Mouse (Mus musculus) ES-Bruce4 (cell line): ENCODE measurements around the gene Mansc1. TPM values are rescaled to one million over a fixed set of nuclear protein-coding genes. Genes with fewer than 3 reads are reported as not detected.

ENCODE experiments used
- H3K27ac ChIP-seq: 2 replicates; pipeline ENCODE4 v1.5.1; 2012; ENCODE audit warnings: low read length, inconsistent platforms; ENCODE audit not compliant: insufficient read depth
- H3K27me3 ChIP-seq: 2 replicates; pipeline ENCODE4 v1.6.1; 2012; ENCODE audit warnings: mild to moderate bottlenecking, low read length, inconsistent platforms; ENCODE audit not compliant: control insufficient read depth, poor library complexity, insufficient read depth, severe bottlenecking
- H3K36me3 ChIP-seq: 2 replicates; pipeline ENCODE4 v1.6.1; 2012; ENCODE audit warnings: inconsistent platforms, mild to moderate bottlenecking, low read length, moderate library complexity; ENCODE audit not compliant: control insufficient read depth, poor library complexity, insufficient read depth, severe bottlenecking
- H3K4me1 ChIP-seq: one replicate; pipeline ENCODE4 v1.8.1; 2011; ENCODE audit warnings: low read length; ENCODE audit not compliant: control insufficient read depth, insufficient read depth
- H3K4me3 ChIP-seq: 2 replicates; pipeline ENCODE4 v1.5.1; 2011; ENCODE audit warnings: low read depth, mild to moderate bottlenecking, low read length
- H3K9ac ChIP-seq: 2 replicates; pipeline ENCODE4 v1.6.1; 2012; ENCODE audit warnings: low read depth, mild to moderate bottlenecking, inconsistent platforms; ENCODE audit not compliant: poor library complexity, severe bottlenecking
- H3K9me3 ChIP-seq: replicated peaks from 2 replicates; pipeline ENCODE4 v1.6.1; 2012; ENCODE audit warnings: mild to moderate bottlenecking, low read length, inconsistent platforms; ENCODE audit not compliant: control insufficient read depth, poor library complexity, insufficient read depth, severe bottlenecking
- CTCF ChIP-seq: IDR thresholded peaks from one replicate; pipeline ENCODE4 v1.8.1; 2011; ENCODE audit warnings: low read depth, low read length
- EP300 ChIP-seq: IDR thresholded peaks from 2 replicates; pipeline ENCODE4 v1.6.1; 2011; ENCODE audit warnings: low read depth, low read length; ENCODE audit not compliant: insufficient read depth
- POLR2A ChIP-seq: IDR thresholded peaks from one replicate; pipeline ENCODE4 v1.8.1; 2011; ENCODE audit warnings: low read length; ENCODE audit not compliant: insufficient read depth
- polyA plus RNA-seq: library from polyadenylated mRNA; stranded (reverse); fragments of >200 nt; gene quantifications from 2 replicates; pipeline ENCODE4 v1.2.4, GENCODE M21; 2011; ENCODE audit warnings: low read depth; ENCODE audit not compliant: missing spikeins, insufficient read depth, insufficient read length

Gene Mansc1
- polyA plus RNA-seq, 1 experiment, result 3.3 TPM

DNA sequence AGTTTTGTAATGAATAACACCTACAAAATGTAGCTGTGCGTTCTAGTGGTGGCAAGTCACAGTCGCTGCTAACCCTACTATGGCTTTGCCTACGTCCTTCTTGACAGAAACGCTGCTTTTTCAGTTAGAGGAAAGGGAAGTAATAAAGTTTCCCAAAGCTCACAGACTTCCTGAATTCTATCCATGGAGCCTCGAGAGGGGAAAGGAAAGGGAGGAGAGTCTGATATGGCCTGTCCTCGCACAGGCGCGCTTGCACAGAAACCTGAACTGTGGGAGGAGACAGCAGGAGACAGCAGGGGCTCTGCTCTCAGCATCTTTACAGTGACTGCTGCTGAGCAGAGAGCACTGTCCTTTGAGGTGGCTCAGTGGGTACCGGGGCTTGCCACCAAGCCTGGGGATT, 1.8 kb downstream of the Mansc1 start:
- Histone ChIP-seq H3K4me1 (no peaks in the 10 kb centered on the region), H3K36me3 (no peaks in the 10 kb centered on the region), H3K27me3 (no peaks in the 10 kb centered on the region), H3K9me3 (no peaks in the 10 kb centered on the region), H3K9ac (no peak overlapping the region), H3K27ac (no peak overlapping the region), H3K4me3 (no peak overlapping the region)
- TF ChIP-seq POLR2A (no peak), EP300 (no peak), CTCF (no peak)

- TF ChIP-seq POLR2A, result no peak
- TF ChIP-seq EP300, result no peak
- no peaks in the 10 kb centered on the region for H3K9me3 ChIP-seq
- no peaks in the 10 kb centered on the region for H3K4me1 ChIP-seq
- H3K36me3 ChIP-seq, result no peaks in the 10 kb centered on the region
- H3K9ac ChIP-seq, result no peak overlapping the region
- no peak overlapping the region for H3K4me3 ChIP-seq
- H3K27me3 ChIP-seq, result no peaks in the 10 kb centered on the region
- H3K27ac ChIP-seq, result no peak overlapping the region
Observed at GRCm38 (mm10) chr6:134626564-134626963, 5.7 kb downstream of the Mansc1 start.

DNA sequence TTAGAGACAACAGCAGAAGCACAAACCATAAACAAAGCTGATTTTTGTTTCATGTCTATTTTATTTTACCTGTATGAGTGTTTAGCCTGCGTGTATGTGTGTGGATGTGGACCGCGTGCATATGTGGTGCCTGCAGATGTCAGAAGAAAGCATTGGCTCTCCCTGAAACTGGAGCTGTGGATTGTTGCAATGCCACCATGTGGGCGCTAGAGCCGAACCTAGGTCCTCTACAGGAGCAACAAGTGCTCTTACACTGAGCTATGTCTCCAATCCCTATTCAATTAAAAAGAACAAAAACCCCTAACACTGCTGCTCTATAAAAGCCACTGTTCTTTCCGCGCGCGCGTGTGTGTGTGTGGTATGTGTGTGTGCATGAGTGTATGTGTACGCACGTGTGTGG, 6.9 kb downstream of the Mansc1 start:
- Histone ChIP-seq H3K27me3 (no peaks in the 10 kb centered on the region), H3K9ac (no peak overlapping the region), H3K27ac (no peak overlapping the region), H3K4me3 (no peak overlapping the region), H3K9me3 (no peaks in the 10 kb centered on the region), H3K36me3 (no peaks in the 10 kb centered on the region), H3K4me1 (no peaks in the 10 kb centered on the region)
- peak; percentile 19 for TF ChIP-seq CTCF
- no peak for TF ChIP-seq POLR2A

DNA sequence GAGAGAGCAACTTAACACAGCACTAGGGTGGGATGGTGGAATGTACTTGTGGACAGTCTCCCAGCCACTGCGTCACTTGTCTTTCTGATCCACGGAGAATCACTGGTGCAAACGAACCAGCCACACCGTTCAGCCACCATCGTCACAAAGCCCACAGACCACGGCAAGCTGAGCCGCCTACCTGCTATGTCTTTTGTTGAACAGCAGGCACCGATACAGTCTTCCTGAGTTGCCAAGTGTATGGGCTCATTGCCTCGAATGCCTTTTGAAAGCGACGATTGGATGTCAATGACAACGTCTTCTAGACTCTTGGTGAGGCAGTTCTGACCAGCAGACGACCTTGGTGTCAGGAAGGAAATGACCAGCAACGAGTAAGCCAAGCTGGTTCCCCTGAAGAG, 10.7 kb downstream of the Mansc1 start:
- Histone ChIP-seq H3K27ac (no peak overlapping the region), H3K9ac (no peak overlapping the region), H3K4me1 (no peaks in the 10 kb centered on the region), H3K9me3 (no peaks in the 10 kb centered on the region), H3K27me3 (no peaks in the 10 kb centered on the region), H3K36me3 (no peaks in the 10 kb centered on the region), H3K4me3 (no peak overlapping the region)
- TF ChIP-seq CTCF (no peak), EP300 (no peak), POLR2A (no peak)

- no peak overlapping the region for H3K27ac ChIP-seq
- peak; percentile 53 for TF ChIP-seq CTCF
- no peak for TF ChIP-seq EP300
- TF ChIP-seq POLR2A, result no peak
- H3K36me3 ChIP-seq, result no peaks in the 10 kb centered on the region
Observed at GRCm38 (mm10) chr6:134620846-134621551, 11.3 kb downstream of the Mansc1 start.

GRCm38 (mm10) chr6:134620129-134620528, 12.2 kb downstream of the Mansc1 start:
- Histone ChIP-seq H3K27me3 (no peaks in the 10 kb centered on the region), H3K9me3 (no peaks in the 10 kb centered on the region), H3K9ac (no peak overlapping the region), H3K27ac (no peak overlapping the region), H3K36me3 (no peaks in the 10 kb centered on the region), H3K4me3 (no peak overlapping the region), H3K4me1 (no peaks in the 10 kb centered on the region)
- no peak for TF ChIP-seq POLR2A
- TF ChIP-seq CTCF, result no peak
- no peak for TF ChIP-seq EP300

More at GRCm38 (mm10) chr6:134620846-134621551, 11.3 kb downstream of the Mansc1 start:
- Histone ChIP-seq H3K9ac (no peak overlapping the region), H3K27me3 (no peaks in the 10 kb centered on the region), H3K9me3 (no peaks in the 10 kb centered on the region), H3K4me1 (no peaks in the 10 kb centered on the region), H3K4me3 (no peak overlapping the region)
